Mouse (Mus musculus) heart, embryonic 16.5 days (tissue): ENCODE results near the gene Herc2. TPM values are rescaled to one million over a fixed set of nuclear protein-coding genes. Genes with fewer than 3 reads are reported as not detected.

ENCODE experiments used
- ATAC-seq: fragments of 200-750 bp; cut with Nextera tagmentation; replicated peaks from 2 replicates; pipeline ENCODE4 v1.8.0; 2017; ENCODE audit warnings: moderate number of reproducible peaks; ENCODE audit not compliant: insufficient read depth, low FRiP score; ENCODE audit errors: extremely low read depth
- H3K27ac ChIP-seq: fragments of 300-500 bp; sonication (generic); 2 replicates; pipeline ENCODE4 v1.5.1; 2014; ENCODE audit warnings: mild to moderate bottlenecking, low read length, control low read depth, moderate library complexity
- H3K27me3 ChIP-seq: fragments of 300-500 bp; sonication (generic); 2 replicates; pipeline ENCODE4 v1.6.1; 2014; ENCODE audit warnings: low read length, mixed read lengths; ENCODE audit not compliant: control insufficient read depth, insufficient read depth
- H3K36me3 ChIP-seq: fragments of 300-500 bp; sonication (generic); 2 replicates; pipeline ENCODE4 v1.6.1; 2014; ENCODE audit not compliant: control insufficient read depth, insufficient read depth
- H3K4me1 ChIP-seq: fragments of 300-500 bp; sonication (generic); 2 replicates; pipeline ENCODE4 v1.6.1; 2014; ENCODE audit warnings: low read length, mixed read lengths; ENCODE audit not compliant: control insufficient read depth, insufficient read depth
- H3K4me2 ChIP-seq: fragments of 300-500 bp; sonication (generic); 2 replicates; pipeline ENCODE4 v1.6.1; 2014; ENCODE audit warnings: low read depth, mild to moderate bottlenecking, control low read depth, low read length
- H3K4me3 ChIP-seq: fragments of 300-500 bp; sonication (generic); 2 replicates; pipeline ENCODE4 v1.5.1; 2014; ENCODE audit warnings: mild to moderate bottlenecking, control low read depth, low read length
- H3K9ac ChIP-seq: fragments of 300-500 bp; sonication (generic); 2 replicates; pipeline ENCODE4 v1.6.1; 2014; ENCODE audit warnings: low read length, control low read depth
- H3K9me3 ChIP-seq: fragments of 300-500 bp; sonication (generic); replicated peaks from 2 replicates; pipeline ENCODE4 v1.6.1; 2016; ENCODE audit warnings: low read length; ENCODE audit not compliant: control insufficient read depth
- WGBS: fragments of 180-500 bp; shearing (Covaris S2); extraction: QIAGEN DNeasy Blood & Tissue Kit; methylation state at CpG from one replicate; pipeline ENCODE4 v1.1.7; 2014; 5-methylcytosine and 5-hydroxymethylcytosine counted together
- polyA plus RNA-seq: library from polyadenylated mRNA; unstranded; fragments of >200 nt; fragmentation: Nextera tagmentation; extraction: Ambion mirVana; gene quantifications from 2 replicates; pipeline ENCODE4 v1.2.1, GENCODE M21; 2015

Gene Herc2
- polyA plus RNA-seq, 1 experiment from 2014 or later: 16.5 TPM

DNA sequence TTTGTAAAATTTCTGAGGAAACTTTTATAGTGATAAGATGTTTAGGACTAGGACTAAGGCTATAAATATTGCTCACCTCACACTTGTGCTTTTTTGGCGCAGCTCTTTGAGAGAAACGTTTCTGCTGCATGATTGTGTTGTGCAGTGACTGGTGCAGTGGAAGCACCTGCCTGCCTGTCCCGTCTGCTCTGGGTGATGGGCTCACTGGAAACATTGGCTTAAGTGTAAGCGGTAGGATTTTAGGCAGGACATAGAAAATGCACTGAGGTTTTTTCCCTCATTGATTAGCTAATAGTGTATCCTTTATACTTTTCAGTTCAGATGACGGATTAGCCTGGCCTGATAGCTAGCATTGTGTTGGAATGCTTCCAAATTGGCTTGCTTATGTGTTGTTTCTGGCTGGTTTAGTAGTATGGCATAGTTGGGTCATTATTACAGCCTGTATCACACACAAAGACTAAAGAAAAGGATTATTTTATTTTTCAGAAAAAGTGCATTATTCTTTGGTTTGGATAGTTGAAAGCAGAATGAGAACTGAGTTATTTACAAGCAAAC is 52.4 kb downstream of the Herc2 start:
- Histone ChIP-seq H3K4me3 (no peak overlapping the region), H3K27ac (no peak overlapping the region), H3K27me3 (no peaks in the 10 kb centered on the region), H3K36me3 (peaks cover 39% of the 10 kb centered on the region), H3K4me1 (no peaks in the 10 kb centered on the region), H3K9me3 (no peaks in the 10 kb centered on the region), H3K9ac (no peak overlapping the region), H3K4me2 (no peak overlapping the region)
- WGBS: 65% methylated on average over 5 of the region's 5 CpGs
- no peak for ATAC-seq

DNA sequence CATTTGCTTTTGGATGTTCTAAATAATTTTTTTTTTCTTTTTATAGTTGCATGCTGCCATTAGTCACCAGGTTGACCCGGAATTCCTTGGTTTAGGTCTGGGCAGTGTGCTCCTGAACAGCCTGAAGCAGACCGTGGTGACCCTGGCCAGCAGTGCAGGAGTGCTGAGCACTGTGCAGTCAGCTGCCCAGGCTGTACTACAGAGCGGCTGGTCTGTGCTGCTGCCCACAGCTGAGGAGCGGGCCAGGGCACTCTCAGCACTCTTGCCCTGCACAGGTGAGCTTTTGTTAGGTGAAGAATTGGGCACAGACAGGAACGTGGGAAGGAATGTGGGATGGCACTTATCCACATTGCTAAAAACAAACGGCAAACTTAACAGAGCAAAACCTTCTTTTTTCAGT is 63.0 kb downstream of the Herc2 start:
- Histone ChIP-seq H3K36me3 (peaks cover 34% of the 10 kb centered on the region), H3K4me3 (no peak overlapping the region), H3K27me3 (no peaks in the 10 kb centered on the region), H3K9ac (no peak overlapping the region), H3K4me2 (no peak overlapping the region), H3K4me1 (no peaks in the 10 kb centered on the region), H3K9me3 (no peaks in the 10 kb centered on the region), H3K27ac (no peak overlapping the region)
- ATAC-seq: no peak
- WGBS: 82% methylated on average over 6 of the region's 6 CpGs

- peaks cover 26% of the 10 kb centered on the region for H3K36me3 ChIP-seq
- no peak for ATAC-seq
- no peak overlapping the region for H3K9ac ChIP-seq
- H3K4me3 ChIP-seq: no peak overlapping the region
- 44% methylated on average over 1 of the region's 1 CpGs for WGBS
- no peak overlapping the region for H3K27ac ChIP-seq
- H3K27me3 ChIP-seq: no peaks in the 10 kb centered on the region
- H3K4me1 ChIP-seq: no peaks in the 10 kb centered on the region
- no peak overlapping the region for H3K4me2 ChIP-seq
- no peaks in the 10 kb centered on the region for H3K9me3 ChIP-seq
Observed at GRCm38 (mm10) chr7:56114148-56114547, 64.2 kb downstream of the Herc2 start.

GRCm38 (mm10) chr7:56120968-56121367 is 71.0 kb downstream of the Herc2 start:
- peaks cover 15% of the 10 kb centered on the region for H3K36me3 ChIP-seq
- H3K4me1 ChIP-seq: no peaks in the 10 kb centered on the region
- no peak overlapping the region for H3K9ac ChIP-seq
- H3K27ac ChIP-seq: no peak overlapping the region
- H3K27me3 ChIP-seq: no peaks in the 10 kb centered on the region
- ATAC-seq: no peak
- H3K4me2 ChIP-seq: no peak overlapping the region
- 85% methylated on average over 7 of the region's 7 CpGs for WGBS
- no peak overlapping the region for H3K4me3 ChIP-seq
- H3K9me3 ChIP-seq: no peaks in the 10 kb centered on the region

DNA sequence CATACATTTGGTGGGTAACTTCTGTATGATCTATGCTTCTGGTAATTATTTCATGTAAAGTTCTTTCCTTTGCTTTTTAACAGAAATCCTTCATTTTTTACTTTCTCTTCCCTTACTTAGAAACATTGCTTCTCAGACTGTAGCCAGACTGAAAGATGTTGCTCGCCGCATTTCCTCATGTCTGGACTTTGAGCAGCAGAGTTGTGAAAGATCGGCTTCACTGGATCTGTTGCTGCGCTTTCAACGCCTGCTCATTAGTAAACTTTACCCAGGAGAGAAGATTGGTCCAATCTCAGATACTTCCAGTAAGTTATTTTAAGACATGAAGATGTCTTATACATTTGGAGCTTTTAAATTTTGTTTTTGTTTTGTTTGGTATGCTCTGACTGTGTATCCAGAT is 71.4 kb downstream of the Herc2 start:
- Histone ChIP-seq H3K9ac (no peak overlapping the region), H3K4me2 (no peak overlapping the region), H3K36me3 (peaks cover 16% of the 10 kb centered on the region), H3K9me3 (no peaks in the 10 kb centered on the region), H3K27ac (no peak overlapping the region), H3K4me1 (no peaks in the 10 kb centered on the region), H3K4me3 (no peak overlapping the region), H3K27me3 (no peaks in the 10 kb centered on the region)
- 88% methylated on average over 5 of the region's 5 CpGs for WGBS
- no peak for ATAC-seq

DNA sequence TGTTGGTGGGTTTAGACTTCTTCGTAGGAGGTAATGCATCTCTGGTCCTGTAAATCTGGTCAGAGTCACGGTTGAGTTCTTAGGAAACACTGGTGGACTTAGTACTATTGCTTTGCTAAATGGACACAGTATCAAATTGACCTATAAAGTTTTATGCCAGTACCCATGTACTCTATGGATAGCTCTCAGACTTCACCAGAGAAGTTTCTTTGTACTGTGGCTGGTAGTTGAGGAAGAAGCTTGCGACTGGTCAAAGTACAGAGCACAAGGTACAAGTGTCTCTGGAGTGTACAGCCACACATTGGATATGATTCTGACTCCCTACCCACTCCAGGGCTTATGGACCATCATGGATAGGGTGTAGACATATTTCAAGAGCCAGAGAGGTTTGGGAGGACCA is 78.1 kb downstream of the Herc2 start:
- WGBS: 95% methylated on average over 3 of the region's 3 CpGs
- Histone ChIP-seq H3K9ac (no peak overlapping the region), H3K9me3 (no peaks in the 10 kb centered on the region), H3K4me3 (no peak overlapping the region), H3K4me1 (no peaks in the 10 kb centered on the region), H3K4me2 (no peak overlapping the region), H3K27ac (no peak overlapping the region), H3K27me3 (no peaks in the 10 kb centered on the region), H3K36me3 (peaks cover 26% of the 10 kb centered on the region)
- ATAC-seq: no peak

DNA sequence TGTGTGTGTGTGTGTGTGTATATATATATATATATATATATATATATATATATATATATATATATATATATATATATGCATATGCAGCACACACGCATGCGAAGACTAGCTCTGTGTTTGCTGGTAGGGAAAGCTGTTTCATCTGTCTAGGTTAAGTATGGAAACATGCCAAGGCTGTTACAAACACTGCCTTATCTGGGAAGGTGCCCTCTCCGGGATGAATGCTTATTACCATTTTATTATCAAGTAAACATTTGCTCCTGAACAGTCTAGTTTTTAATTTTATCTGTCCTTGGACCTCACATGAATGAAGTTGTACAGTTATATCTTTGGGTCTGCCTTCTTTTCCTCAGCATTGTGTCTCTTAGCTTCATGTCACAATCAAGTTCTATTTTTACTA is 79.6 kb downstream of the Herc2 start:
- Histone ChIP-seq H3K4me1 (no peaks in the 10 kb centered on the region), H3K9me3 (no peaks in the 10 kb centered on the region), H3K4me2 (no peak overlapping the region), H3K27ac (no peak overlapping the region), H3K9ac (no peak overlapping the region), H3K4me3 (no peak overlapping the region), H3K36me3 (peaks cover 33% of the 10 kb centered on the region), H3K27me3 (no peaks in the 10 kb centered on the region)
- no peak for ATAC-seq
- WGBS: 53% methylated on average over 3 of the region's 3 CpGs

- Histone ChIP-seq H3K36me3 (peaks cover 36% of the 10 kb centered on the region), H3K4me3 (no peak overlapping the region), H3K27ac (no peak overlapping the region), H3K9ac (no peak overlapping the region), H3K9me3 (no peaks in the 10 kb centered on the region), H3K4me2 (no peak overlapping the region), H3K4me1 (no peaks in the 10 kb centered on the region), H3K27me3 (no peaks in the 10 kb centered on the region)
- WGBS: 58% methylated on average over 6 of the region's 6 CpGs
- ATAC-seq: no peak
Observed at GRCm38 (mm10) chr7:56131548-56131947, 81.6 kb downstream of the Herc2 start.

DNA sequence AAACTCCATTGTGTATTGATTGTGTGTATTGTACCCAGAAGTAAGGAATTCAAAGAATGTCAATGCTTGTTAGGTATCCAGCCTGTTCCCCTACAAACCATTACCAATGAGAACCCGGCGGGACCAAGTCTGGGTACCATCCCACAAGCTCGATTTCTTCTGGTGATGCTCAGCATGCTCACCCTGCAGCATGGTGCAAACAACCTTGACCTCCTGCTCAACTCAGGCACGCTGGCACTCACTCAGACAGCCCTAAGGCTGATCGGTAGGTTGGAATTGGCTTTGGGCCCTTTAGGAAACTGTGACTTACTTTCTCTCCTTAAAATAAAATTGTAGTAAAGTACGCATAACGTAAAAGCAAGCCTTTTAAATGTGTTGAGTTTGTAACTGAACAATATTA is 88.7 kb downstream of the Herc2 start:
- no peak overlapping the region for H3K4me3 ChIP-seq
- ATAC-seq: no peak
- H3K27ac ChIP-seq: no peak overlapping the region
- H3K4me1 ChIP-seq: no peaks in the 10 kb centered on the region
- no peaks in the 10 kb centered on the region for H3K9me3 ChIP-seq
- H3K27me3 ChIP-seq: no peaks in the 10 kb centered on the region
- peaks cover 30% of the 10 kb centered on the region for H3K36me3 ChIP-seq
- H3K4me2 ChIP-seq: no peak overlapping the region
- no peak overlapping the region for H3K9ac ChIP-seq
- 91% methylated on average over 7 of the region's 7 CpGs for WGBS
